Mouse (Mus musculus): ENCODE data around the gene Gm9970. TPM values are rescaled to one million over a fixed set of nuclear protein-coding genes. Genes with fewer than 3 reads are reported as not detected.

Gene Gm9970
- polyA plus RNA-seq, 2 experiments, result not detected

- Histone ChIP-seq H3K9me3 (ENCODE audit: control insufficient read depth, low read length) (no peaks in the 10 kb centered on the region), H3K4me3 (replicated peaks; ENCODE audit: low read length) (peak overlapping the region; percentile 91; the same call in 1 of the 2 replicates), H3K27me3 (ENCODE audit: control insufficient read depth, insufficient read depth, low read length) (no peaks in the 10 kb centered on the region), H3K4me1 (ENCODE audit: control insufficient read depth, insufficient read depth, low read length) (peaks cover 16% of the 10 kb centered on the region), H3K27ac (replicated peaks; ENCODE audit: low read depth, low read length) (no peak overlapping the region), H3K36me3 (ENCODE audit: control insufficient read depth, insufficient read depth, low read length) (peaks cover 73% of the 10 kb centered on the region), H3K9ac (ENCODE audit: low read depth, low read length, severe bottlenecking) (peak overlapping the region; percentile 92; the same call in 1 of the 2 replicates), H3K4me2 (replicated peaks; ENCODE audit: low read depth, low read length, severe bottlenecking) (no peak overlapping the region)
- no peak for ATAC-seq (ENCODE audit: low FRiP score, low read depth)
- no peak for TF ChIP-seq POLR2A (IDR thresholded peaks at IDR 0.05; ENCODE audit: borderline replicate concordance, extremely low read depth, insufficient read depth, insufficient read length)
- no peak for DNase-seq (ENCODE audit: low spot score)
- WGBS, result 90% methylated on average over 16 of the region's 16 CpGs
Measured at GRCm38 (mm10) chr5:31194486-31195485, 46.2 kb downstream of the Gm9970 start.

DNA sequence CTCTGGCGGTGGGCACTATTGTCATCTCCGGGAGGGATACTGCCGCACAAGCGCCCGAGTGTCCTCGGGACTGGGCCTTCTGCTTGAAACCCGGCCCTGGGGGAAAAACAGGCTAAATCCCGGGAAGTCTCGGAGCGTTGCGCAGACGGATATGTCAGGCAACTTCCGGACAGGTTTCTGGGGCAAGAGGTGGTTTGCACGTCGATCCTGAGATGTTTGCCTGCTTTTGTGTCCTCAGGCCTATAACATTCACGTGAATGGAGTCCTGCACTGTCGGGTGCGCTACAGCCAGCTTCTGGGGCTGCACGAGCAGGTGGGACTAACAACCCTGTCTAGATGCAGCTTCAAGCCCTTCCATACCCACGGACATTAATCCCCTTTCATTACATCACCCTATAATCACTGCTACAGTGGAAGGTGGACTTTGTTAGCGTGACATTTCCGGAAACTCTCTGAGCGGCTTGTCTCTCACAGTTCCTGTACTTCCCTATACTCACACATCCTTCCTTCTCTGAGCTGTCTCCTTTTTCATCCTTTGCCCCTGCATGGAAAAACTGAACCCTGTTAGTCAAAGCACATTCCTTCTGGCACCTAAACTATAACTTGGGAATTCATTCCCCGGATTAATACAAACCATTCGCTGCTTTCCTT lies 47.3 kb downstream of the Gm9970 start:
- Histone ChIP-seq H3K4me1 (ENCODE audit: control insufficient read depth, insufficient read depth, low read length) (peaks cover 16% of the 10 kb centered on the region), H3K27me3 (ENCODE audit: control insufficient read depth, insufficient read depth, low read length) (no peaks in the 10 kb centered on the region), H3K9me3 (ENCODE audit: control insufficient read depth, low read length) (no peaks in the 10 kb centered on the region), H3K9ac (ENCODE audit: low read depth, low read length, severe bottlenecking) (peak overlapping the region; percentile 92), H3K36me3 (ENCODE audit: control insufficient read depth, insufficient read depth, low read length) (peaks cover 70% of the 10 kb centered on the region), H3K4me3 (replicated peaks; ENCODE audit: low read length) (peak overlapping the region; percentile 91), H3K4me2 (replicated peaks; ENCODE audit: low read depth, low read length, severe bottlenecking) (peak overlapping the region; percentile 91), H3K27ac (replicated peaks; ENCODE audit: low read depth, low read length) (peak overlapping the region; percentile 82)
- ATAC-seq (ENCODE audit: low FRiP score, low read depth) (0 out of 2 replicates have a peak, but pooled peaks have one; percentile 0), DNase-seq (ENCODE audit: low spot score) (no peak)
- no peak for TF ChIP-seq POLR2A (IDR thresholded peaks at IDR 0.05; ENCODE audit: borderline replicate concordance, extremely low read depth, insufficient read depth, insufficient read length)
- WGBS, result 12% methylated on average over 25 of the region's 25 CpGs

GRCm38 (mm10) chr5:31192939-31193630 lies 47.9 kb downstream of the Gm9970 start, which contains the start of the genes Snx17 and Eif2b4:
Gene Snx17 (plus strand): TSS chr5:31193227.
Gene Eif2b4 (minus strand): TSS chr5:31193430.
- peak within 1 kb of the TSS; percentile 91 for H3K4me3 ChIP-seq (replicated peaks; ENCODE audit: low read length)
- H3K4me2 ChIP-seq (replicated peaks; ENCODE audit: low read depth, low read length, severe bottlenecking), result peak within 1 kb of the TSS; percentile 91
- H3K9me3 ChIP-seq (ENCODE audit: control insufficient read depth, low read length), result no peaks in the 10 kb centered on the region
- ATAC-seq (ENCODE audit: low FRiP score, low read depth) (peak; percentile 97), DNase-seq (ENCODE audit: low spot score) (peak; percentile 99)
- H3K9ac ChIP-seq (ENCODE audit: low read depth, low read length, severe bottlenecking), result peak within 1 kb of the TSS; percentile 92
- under 1% methylated on average over 48 of the region's 48 CpGs for WGBS
- peaks cover 16% of the 10 kb centered on the region for H3K4me1 ChIP-seq (ENCODE audit: control insufficient read depth, insufficient read depth, low read length)
- peaks cover 70% of the 10 kb centered on the region for H3K36me3 ChIP-seq (ENCODE audit: control insufficient read depth, insufficient read depth, low read length)
- TF ChIP-seq POLR2A (IDR thresholded peaks at IDR 0.05; ENCODE audit: borderline replicate concordance, extremely low read depth, insufficient read depth, insufficient read length), result 0 out of 2 replicates have a peak, but pooled peaks have one; percentile 20
- H3K27ac ChIP-seq (replicated peaks; ENCODE audit: low read depth, low read length), result peak within 1 kb of the TSS; percentile 82
- no peaks in the 10 kb centered on the region for H3K27me3 ChIP-seq (ENCODE audit: control insufficient read depth, insufficient read depth, low read length)

GRCm38 (mm10) chr5:31192045-31192938 lies 48.7 kb downstream of the Gm9970 start:
- ATAC-seq (ENCODE audit: low FRiP score, low read depth), result peak; percentile 27; the same call in 1 of the 2 replicates
- H3K27ac ChIP-seq (replicated peaks; ENCODE audit: low read depth, low read length), result peak overlapping the region; percentile 53
- H3K9ac ChIP-seq (ENCODE audit: low read depth, low read length, severe bottlenecking), result peak overlapping the region; percentile 92
- H3K27me3 ChIP-seq (ENCODE audit: control insufficient read depth, insufficient read depth, low read length), result no peaks in the 10 kb centered on the region
- peak overlapping the region; percentile 75 for H3K4me2 ChIP-seq (replicated peaks; ENCODE audit: low read depth, low read length, severe bottlenecking)
- peaks cover 16% of the 10 kb centered on the region for H3K4me1 ChIP-seq (ENCODE audit: control insufficient read depth, insufficient read depth, low read length)
- no peak for DNase-seq (ENCODE audit: low spot score)
- no peaks in the 10 kb centered on the region for H3K9me3 ChIP-seq (ENCODE audit: control insufficient read depth, low read length)
- WGBS, result 15% methylated on average over 37 of the region's 42 CpGs
- TF ChIP-seq POLR2A (IDR thresholded peaks at IDR 0.05; ENCODE audit: borderline replicate concordance, extremely low read depth, insufficient read depth, insufficient read length), result 0 out of 2 replicates have a peak, but pooled peaks have one; percentile 41
- H3K36me3 ChIP-seq (ENCODE audit: control insufficient read depth, insufficient read depth, low read length), result peaks cover 70% of the 10 kb centered on the region
- H3K4me3 ChIP-seq (replicated peaks; ENCODE audit: low read length), result peak overlapping the region; percentile 91

Other genes with a start within 250 kb of the Gm9970 start
- gene Atraid, start 192.9 kb downstream of the Gm9970 start, polyA plus RNA-seq (2012; rRNA removed), result 134 and 151 TPM in 2 replicates
- 190 and 200 TPM in 2 replicates for gene Atraid, start 192.9 kb downstream of the Gm9970 start, polyA plus RNA-seq (2014; fragmentation: Nextera tagmentation; extraction: Ambion mirVana)
- 25.3 and 33.9 TPM in 2 replicates for gene Slc5a6, start 192.3 kb downstream of the Gm9970 start, polyA plus RNA-seq (2012; rRNA removed)
- 11.0 and 11.4 TPM in 2 replicates for gene Slc5a6, start 192.3 kb downstream of the Gm9970 start, polyA plus RNA-seq (2014; fragmentation: Nextera tagmentation; extraction: Ambion mirVana)
- gene Cad, start 186.5 kb downstream of the Gm9970 start, polyA plus RNA-seq (2012; rRNA removed), result 49.1 and 62.5 TPM in 2 replicates
- gene Cad, start 186.5 kb downstream of the Gm9970 start, polyA plus RNA-seq (2014; fragmentation: Nextera tagmentation; extraction: Ambion mirVana), result 28.3 and 29.4 TPM in 2 replicates
- gene Dnajc5g, start 134.9 kb downstream of the Gm9970 start, polyA plus RNA-seq (2012; rRNA removed), result not detected in 2 replicates
- not detected in 2 replicates for gene Dnajc5g, start 134.9 kb downstream of the Gm9970 start, polyA plus RNA-seq (2014; fragmentation: Nextera tagmentation; extraction: Ambion mirVana)
- 0.82 and 0.86 TPM in 2 replicates for gene Slc30a3, start 133.0 kb downstream of the Gm9970 start, polyA plus RNA-seq (2012; rRNA removed)
- gene Slc30a3, start 133.0 kb downstream of the Gm9970 start, polyA plus RNA-seq (2014; fragmentation: Nextera tagmentation; extraction: Ambion mirVana), result 0.53 and 0.91 TPM in 2 replicates
- 8.1 and 8.7 TPM in 2 replicates for gene Trim54, start 124.5 kb downstream of the Gm9970 start, polyA plus RNA-seq (2012; rRNA removed)
- gene Trim54, start 124.5 kb downstream of the Gm9970 start, polyA plus RNA-seq (2014; fragmentation: Nextera tagmentation; extraction: Ambion mirVana), result 4.9 and 6.2 TPM in 2 replicates
- gene Ucn, start 102.4 kb downstream of the Gm9970 start, polyA plus RNA-seq (2012; rRNA removed), result 0.16 TPM in 1 of 2 replicates, not detected in the other
- 0.46 TPM in 1 of 2 replicates, not detected in the other for gene Ucn, start 102.4 kb downstream of the Gm9970 start, polyA plus RNA-seq (2014; fragmentation: Nextera tagmentation; extraction: Ambion mirVana)
- 78.5 and 103 TPM in 2 replicates for gene Mpv17, start 87.0 kb downstream of the Gm9970 start, polyA plus RNA-seq (2012; rRNA removed)
- 49.4 and 61.8 TPM in 2 replicates for gene Mpv17, start 87.0 kb downstream of the Gm9970 start, polyA plus RNA-seq (2014; fragmentation: Nextera tagmentation; extraction: Ambion mirVana)
- gene Gm29609, start 61.3 kb downstream of the Gm9970 start, polyA plus RNA-seq (2012; rRNA removed), result 3.9 and 4.3 TPM in 2 replicates
- 0.70 and 0.96 TPM in 2 replicates for gene Gm29609, start 61.3 kb downstream of the Gm9970 start, polyA plus RNA-seq (2014; fragmentation: Nextera tagmentation; extraction: Ambion mirVana)
- gene Gtf3c2, start 61.1 kb downstream of the Gm9970 start, polyA plus RNA-seq (2012; rRNA removed), result 130 and 143 TPM in 2 replicates
- gene Gtf3c2, start 61.1 kb downstream of the Gm9970 start, polyA plus RNA-seq (2014; fragmentation: Nextera tagmentation; extraction: Ambion mirVana), result 47.1 and 66.2 TPM in 2 replicates
- 108 and 120 TPM in 2 replicates for gene Snx17, start 48.0 kb downstream of the Gm9970 start, polyA plus RNA-seq (2012; rRNA removed)
- gene Snx17, start 48.0 kb downstream of the Gm9970 start, polyA plus RNA-seq (2014; fragmentation: Nextera tagmentation; extraction: Ambion mirVana), result 139 and 144 TPM in 2 replicates
- gene Eif2b4, start 47.8 kb downstream of the Gm9970 start, polyA plus RNA-seq (2012; rRNA removed), result 46.9 and 49.3 TPM in 2 replicates
- gene Eif2b4, start 47.8 kb downstream of the Gm9970 start, polyA plus RNA-seq (2014; fragmentation: Nextera tagmentation; extraction: Ambion mirVana), result 67.5 and 68.5 TPM in 2 replicates
- gene Zfp513, start 38.9 kb downstream of the Gm9970 start, polyA plus RNA-seq (2012; rRNA removed), result 58.8 and 77.1 TPM in 2 replicates
- 6.8 and 8.0 TPM in 2 replicates for gene Zfp513, start 38.9 kb downstream of the Gm9970 start, polyA plus RNA-seq (2014; fragmentation: Nextera tagmentation; extraction: Ambion mirVana)
- 91.2 and 118 TPM in 2 replicates for gene Ppm1g, start 20.5 kb downstream of the Gm9970 start, polyA plus RNA-seq (2012; rRNA removed)
- 98.8 and 111 TPM in 2 replicates for gene Ppm1g, start 20.5 kb downstream of the Gm9970 start, polyA plus RNA-seq (2014; fragmentation: Nextera tagmentation; extraction: Ambion mirVana)
- 161 and 181 TPM in 2 replicates for gene Nrbp1, start 368 bp downstream of the Gm9970 start, polyA plus RNA-seq (2012; rRNA removed)
- gene Nrbp1, start 368 bp downstream of the Gm9970 start, polyA plus RNA-seq (2014; fragmentation: Nextera tagmentation; extraction: Ambion mirVana), result 157 and 166 TPM in 2 replicates
- gene Krtcap3, start 10.5 kb upstream of the Gm9970 start, polyA plus RNA-seq (2012; rRNA removed), result 25.2 and 31.4 TPM in 2 replicates
- gene Krtcap3, start 10.5 kb upstream of the Gm9970 start, polyA plus RNA-seq (2014; fragmentation: Nextera tagmentation; extraction: Ambion mirVana), result 10.2 and 16.4 TPM in 2 replicates
- 53.3 and 64.2 TPM in 2 replicates for gene Ift172, start 49.9 kb upstream of the Gm9970 start, polyA plus RNA-seq (2012; rRNA removed)
- 41.6 and 46.1 TPM in 2 replicates for gene Ift172, start 49.9 kb upstream of the Gm9970 start, polyA plus RNA-seq (2014; fragmentation: Nextera tagmentation; extraction: Ambion mirVana)
- 174 and 211 TPM in 2 replicates for gene Fndc4, start 54.8 kb upstream of the Gm9970 start, polyA plus RNA-seq (2012; rRNA removed)
- 93.9 and 101 TPM in 2 replicates for gene Fndc4, start 54.8 kb upstream of the Gm9970 start, polyA plus RNA-seq (2014; fragmentation: Nextera tagmentation; extraction: Ambion mirVana)
- gene Gckr, start 56.2 kb upstream of the Gm9970 start, polyA plus RNA-seq (2012; rRNA removed), result 0.47 and 1.2 TPM in 2 replicates
- gene Gckr, start 56.2 kb upstream of the Gm9970 start, polyA plus RNA-seq (2014; fragmentation: Nextera tagmentation; extraction: Ambion mirVana), result 0.36 TPM in 1 of 2 replicates, not detected in the other
- gene Zfp512, start 211.2 kb upstream of the Gm9970 start, polyA plus RNA-seq (2012; rRNA removed), result 40.9 and 41.5 TPM in 2 replicates
- 38.1 and 47.1 TPM in 2 replicates for gene Zfp512, start 211.2 kb upstream of the Gm9970 start, polyA plus RNA-seq (2014; fragmentation: Nextera tagmentation; extraction: Ambion mirVana)
- gene 4930548H24Rik, start 244.5 kb upstream of the Gm9970 start, polyA plus RNA-seq (2012; rRNA removed), result 0.06 and 0.13 TPM in 2 replicates
- not detected in 2 replicates for gene 4930548H24Rik, start 244.5 kb upstream of the Gm9970 start, polyA plus RNA-seq (2014; fragmentation: Nextera tagmentation; extraction: Ambion mirVana)